Mouse (Mus musculus) ES-Bruce4 (cell line): ENCODE results near the gene Spag16. TPM values are rescaled to one million over a fixed set of nuclear protein-coding genes. Genes with fewer than 3 reads are reported as not detected.

Experiments used
- H3K27ac ChIP-seq: 2 replicates; pipeline ENCODE4 v1.5.1; 2012; ENCODE audit warnings: low read length, inconsistent platforms; ENCODE audit not compliant: insufficient read depth
- H3K27me3 ChIP-seq: 2 replicates; pipeline ENCODE4 v1.6.1; 2012; ENCODE audit warnings: mild to moderate bottlenecking, low read length, inconsistent platforms; ENCODE audit not compliant: control insufficient read depth, poor library complexity, insufficient read depth, severe bottlenecking
- H3K36me3 ChIP-seq: 2 replicates; pipeline ENCODE4 v1.6.1; 2012; ENCODE audit warnings: inconsistent platforms, mild to moderate bottlenecking, low read length, moderate library complexity; ENCODE audit not compliant: control insufficient read depth, poor library complexity, insufficient read depth, severe bottlenecking
- H3K4me1 ChIP-seq: one replicate; pipeline ENCODE4 v1.8.1; 2011; ENCODE audit warnings: low read length; ENCODE audit not compliant: control insufficient read depth, insufficient read depth
- H3K4me3 ChIP-seq: 2 replicates; pipeline ENCODE4 v1.5.1; 2011; ENCODE audit warnings: low read depth, mild to moderate bottlenecking, low read length
- H3K9ac ChIP-seq: 2 replicates; pipeline ENCODE4 v1.6.1; 2012; ENCODE audit warnings: low read depth, mild to moderate bottlenecking, inconsistent platforms; ENCODE audit not compliant: poor library complexity, severe bottlenecking
- H3K9me3 ChIP-seq: replicated peaks from 2 replicates; pipeline ENCODE4 v1.6.1; 2012; ENCODE audit warnings: mild to moderate bottlenecking, low read length, inconsistent platforms; ENCODE audit not compliant: control insufficient read depth, poor library complexity, insufficient read depth, severe bottlenecking
- CTCF ChIP-seq: IDR thresholded peaks from one replicate; pipeline ENCODE4 v1.8.1; 2011; ENCODE audit warnings: low read depth, low read length
- EP300 ChIP-seq: IDR thresholded peaks from 2 replicates; pipeline ENCODE4 v1.6.1; 2011; ENCODE audit warnings: low read depth, low read length; ENCODE audit not compliant: insufficient read depth
- POLR2A ChIP-seq: IDR thresholded peaks from one replicate; pipeline ENCODE4 v1.8.1; 2011; ENCODE audit warnings: low read length; ENCODE audit not compliant: insufficient read depth
- polyA plus RNA-seq: library from polyadenylated mRNA; stranded (reverse); fragments of >200 nt; gene quantifications from 2 replicates; pipeline ENCODE4 v1.2.4, GENCODE M21; 2011; ENCODE audit warnings: low read depth; ENCODE audit not compliant: missing spikeins, insufficient read depth, insufficient read length

The Spag16 gene
- polyA plus RNA-seq: 1.5 and 1.7 TPM in 2 replicates

DNA sequence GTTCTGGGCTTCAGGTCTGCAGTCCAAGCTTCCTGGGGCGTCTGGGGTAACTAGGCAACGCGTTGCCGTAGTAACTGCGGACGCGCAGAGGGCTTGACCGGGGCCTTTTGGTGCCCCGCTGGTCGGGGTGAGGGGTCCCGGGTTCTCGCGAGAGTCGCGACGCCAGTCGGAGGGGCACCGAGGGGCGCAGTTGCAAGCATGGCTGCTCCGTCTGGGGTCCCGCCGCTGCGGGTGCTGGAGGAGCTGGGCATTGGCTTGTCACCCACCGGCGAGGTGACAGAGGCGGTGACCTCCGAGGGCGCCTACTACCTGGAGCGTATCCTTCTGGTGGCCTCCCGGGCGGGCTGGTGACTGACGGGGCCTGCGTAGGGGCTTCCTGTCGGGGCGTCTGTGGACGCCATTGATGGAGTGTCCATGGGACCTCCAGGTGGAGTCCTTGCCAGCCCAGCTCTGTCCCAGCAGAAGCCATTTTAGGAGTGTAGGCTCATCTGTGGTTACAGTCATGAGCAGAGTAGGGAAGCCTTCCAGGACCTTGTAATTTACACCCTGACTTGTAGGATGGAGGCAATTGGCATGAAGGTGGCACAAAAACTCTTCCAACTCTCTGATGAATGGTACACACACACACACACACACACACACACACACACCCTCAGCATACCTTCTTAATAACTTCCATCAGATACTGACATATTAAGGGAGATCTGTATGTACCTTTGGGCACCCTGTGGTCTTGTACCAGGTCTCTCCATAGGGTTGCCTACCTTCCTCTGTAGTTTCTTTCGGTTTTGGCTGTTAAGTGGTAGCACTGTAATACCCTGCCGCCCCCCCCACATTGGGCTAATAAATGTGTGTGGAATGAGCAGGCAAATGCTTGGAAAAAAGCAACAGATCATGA is at the start of gene Spag16:
TSS of gene Spag16 (plus strand) at position 165 of the 898 bp plus-strand sequence.
- H3K27ac ChIP-seq: no peak within 1 kb of the TSS
- H3K27me3 ChIP-seq: no peaks in the 10 kb centered on the region
- H3K4me3 ChIP-seq: peak within 1 kb of the TSS; percentile 81
- H3K4me1 ChIP-seq: no peaks in the 10 kb centered on the region
- H3K9ac ChIP-seq: 0 out of 2 replicates have a peak within 1 kb of the TSS, but pooled peaks have one; percentile 42
- H3K36me3 ChIP-seq: no peaks in the 10 kb centered on the region
- TF ChIP-seq EP300 (no peak), POLR2A (no peak), CTCF (no peak)
- no peaks in the 10 kb centered on the region for H3K9me3 ChIP-seq

DNA sequence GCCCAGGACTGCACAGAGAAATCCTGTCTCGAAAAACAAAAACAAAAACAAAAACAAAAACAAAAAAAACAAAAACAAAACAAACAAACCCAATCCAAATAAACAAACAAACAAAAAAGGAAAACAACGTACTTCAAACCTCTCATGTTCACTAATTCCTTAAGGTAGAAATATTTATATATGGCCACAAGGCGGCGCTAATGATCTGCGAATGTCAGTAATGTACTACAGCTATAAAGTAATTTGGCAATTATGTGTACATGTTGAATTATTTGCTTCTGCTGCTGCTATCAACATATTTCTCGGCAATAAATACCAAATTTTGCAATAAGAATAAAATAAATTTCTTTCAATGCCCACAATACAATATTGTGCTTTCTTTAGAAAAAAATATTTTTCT is 41.6 kb upstream of the Spag16 start:
- H3K27me3 ChIP-seq: no peaks in the 10 kb centered on the region
- no peaks in the 10 kb centered on the region for H3K4me1 ChIP-seq
- H3K9ac ChIP-seq: no peak overlapping the region
- H3K9me3 ChIP-seq: no peaks in the 10 kb centered on the region
- no peak overlapping the region for H3K27ac ChIP-seq
- TF ChIP-seq EP300 (no peak), CTCF (no peak), POLR2A (no peak)
- H3K4me3 ChIP-seq: no peak overlapping the region
- no peaks in the 10 kb centered on the region for H3K36me3 ChIP-seq

DNA sequence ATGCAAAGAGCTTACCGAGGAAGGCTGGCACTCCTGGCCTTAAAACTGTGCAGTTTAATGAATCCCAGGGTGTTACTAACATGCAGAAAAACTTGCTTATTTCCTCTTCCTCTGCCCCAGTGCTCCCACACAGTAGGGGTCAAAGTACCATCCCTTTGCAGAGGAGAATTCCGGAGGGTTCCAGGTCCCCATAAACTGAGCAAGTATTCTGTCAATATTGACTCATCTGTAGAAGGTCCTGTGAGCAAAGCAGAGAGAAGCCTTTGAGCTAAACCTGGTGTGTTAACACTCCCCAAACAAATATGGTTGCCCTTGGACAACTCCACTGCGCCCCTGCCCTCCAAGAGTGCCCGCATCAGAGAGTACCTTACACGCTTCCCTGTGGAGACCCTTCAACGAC is 40.1 kb upstream of the Spag16 start:
- TF ChIP-seq CTCF (no peak), EP300 (no peak), POLR2A (no peak)
- no peaks in the 10 kb centered on the region for H3K9me3 ChIP-seq
- H3K27me3 ChIP-seq: no peaks in the 10 kb centered on the region
- H3K4me3 ChIP-seq: no peak overlapping the region
- H3K27ac ChIP-seq: no peak overlapping the region
- no peaks in the 10 kb centered on the region for H3K4me1 ChIP-seq
- H3K9ac ChIP-seq: no peak overlapping the region
- no peaks in the 10 kb centered on the region for H3K36me3 ChIP-seq

DNA sequence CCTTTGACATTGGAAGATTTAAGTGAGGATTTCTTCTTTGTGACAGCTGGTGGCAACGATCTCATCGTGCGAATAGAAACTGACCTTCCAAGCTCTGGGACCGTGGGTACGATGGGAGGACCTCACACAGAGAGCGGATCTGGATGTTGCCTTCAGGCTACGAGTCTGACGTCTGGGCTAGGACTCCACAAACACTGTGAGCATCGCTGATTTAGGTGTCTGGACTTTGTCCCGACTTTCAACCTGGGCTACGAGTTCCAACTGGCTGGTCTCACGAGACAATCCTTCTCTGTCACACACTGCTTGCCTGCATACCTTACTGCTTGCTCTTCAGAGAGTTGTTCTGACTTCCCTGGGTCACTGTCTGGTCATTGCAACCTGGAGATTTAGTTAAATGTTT is 39.4 kb upstream of the Spag16 start:
- Histone ChIP-seq H3K36me3 (no peaks in the 10 kb centered on the region), H3K4me1 (no peaks in the 10 kb centered on the region), H3K27ac (no peak overlapping the region), H3K4me3 (no peak overlapping the region), H3K9me3 (no peaks in the 10 kb centered on the region), H3K9ac (no peak overlapping the region), H3K27me3 (no peaks in the 10 kb centered on the region)
- TF ChIP-seq EP300 (no peak), POLR2A (no peak), CTCF (no peak)

DNA sequence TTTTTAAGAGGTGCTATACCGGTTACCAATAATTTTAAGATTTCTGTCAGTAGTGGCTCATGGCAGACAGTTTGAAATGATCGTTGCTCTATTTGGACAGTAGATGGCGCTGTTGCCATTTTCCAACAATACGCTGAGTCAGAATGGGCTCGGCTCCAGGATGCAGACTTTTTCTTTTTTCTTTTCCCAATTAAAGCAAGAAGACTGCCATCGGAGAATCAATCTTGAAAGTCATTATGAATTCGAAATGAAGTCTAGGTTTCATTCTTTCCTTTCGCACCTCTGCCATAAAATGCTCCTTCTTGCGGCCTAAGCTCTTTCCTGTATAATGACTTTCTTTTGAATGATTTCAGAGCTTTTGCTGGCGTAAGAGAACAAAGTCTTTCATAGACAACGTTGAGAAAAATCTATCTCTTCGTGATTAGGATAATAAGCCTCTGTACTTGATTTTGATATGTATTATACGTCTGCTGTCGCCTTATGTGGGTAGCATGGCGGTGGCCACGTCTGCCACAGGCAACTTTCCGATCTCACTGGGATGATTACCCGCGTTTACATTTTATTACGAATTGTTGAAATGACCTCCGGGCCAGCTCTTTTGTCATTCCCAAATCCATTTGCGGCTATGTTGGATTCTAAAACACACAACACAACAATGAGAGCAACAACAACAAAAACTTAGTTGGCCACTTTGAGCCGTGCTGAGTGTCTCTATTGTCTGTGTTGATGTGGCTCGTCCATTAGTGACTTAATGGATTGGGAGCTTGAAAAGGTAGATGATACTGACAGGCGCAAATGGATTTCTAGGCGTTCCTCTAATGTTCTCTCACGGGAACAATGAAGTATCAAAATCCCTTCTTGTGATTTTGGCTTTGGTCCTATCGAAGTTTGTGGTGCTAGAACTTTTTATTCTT is 36.2 kb upstream of the Spag16 start:
- H3K4me1 ChIP-seq: no peaks in the 10 kb centered on the region
- H3K9me3 ChIP-seq: no peaks in the 10 kb centered on the region
- H3K9ac ChIP-seq: no peak overlapping the region
- no peaks in the 10 kb centered on the region for H3K27me3 ChIP-seq
- H3K36me3 ChIP-seq: no peaks in the 10 kb centered on the region
- H3K27ac ChIP-seq: no peak overlapping the region
- TF ChIP-seq POLR2A (no peak), CTCF (no peak), EP300 (no peak)
- no peak overlapping the region for H3K4me3 ChIP-seq
